Mouse (Mus musculus): ENCODE results near the gene Abca6.
A peak's percentile ranks its signal among the peaks of the same experiment; 100 is the strongest.

Gene Abca6

DNA sequence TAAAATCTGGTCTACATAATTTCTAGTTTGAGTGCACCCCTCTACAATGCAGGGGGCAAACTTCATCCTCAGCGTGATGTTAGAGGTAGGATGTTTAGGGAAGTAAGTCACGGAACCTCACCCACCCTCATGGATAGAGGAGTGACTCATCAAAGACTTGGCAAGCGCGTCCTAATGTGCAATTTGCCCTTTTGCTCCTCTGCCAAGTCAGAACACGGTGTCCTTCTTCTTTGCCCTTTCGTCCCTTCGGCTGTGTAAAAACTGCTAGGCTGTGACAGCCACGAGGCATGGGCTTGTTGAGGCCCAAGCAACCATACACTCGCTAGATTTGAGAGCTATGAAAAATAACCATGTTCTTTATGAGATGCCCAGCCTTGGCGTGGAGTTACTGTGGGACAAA, 6.8 kb downstream of the Abca6 start:
- no peaks in the 10 kb centered on the region for H3K4me1 ChIP-seq (replicated peaks; ENCODE audit: low read depth, low read length)
- H3K4me3 ChIP-seq (replicated peaks; ENCODE audit: low read length), result no peak overlapping the region
- H3K36me3 ChIP-seq (ENCODE audit: insufficient read depth, low read length), result no peaks in the 10 kb centered on the region
- no peak for TF ChIP-seq POU5F1 (IDR thresholded peaks at IDR 0.05; ENCODE audit: borderline replicate concordance, low read length)
- TF ChIP-seq NANOG (IDR thresholded peaks at IDR 0.05; ENCODE audit: borderline replicate concordance, low read length), result no peak
- TF ChIP-seq CTCF (conservative IDR thresholded peaks at IDR 0.05; ENCODE audit: low read length), result no peak
- no peaks in the 10 kb centered on the region for H3K27me3 ChIP-seq (ENCODE audit: insufficient read depth, low read length)
- no peaks in the 10 kb centered on the region for H3K9me3 ChIP-seq (ENCODE audit: low read length)

GRCm38 (mm10) chr11:110237466-110237865, 14.1 kb downstream of the Abca6 start:
- Histone ChIP-seq H3K9me3 (ENCODE audit: low read length) (no peaks in the 10 kb centered on the region), H3K36me3 (ENCODE audit: insufficient read depth, low read length) (no peaks in the 10 kb centered on the region), H3K27me3 (ENCODE audit: insufficient read depth, low read length) (no peaks in the 10 kb centered on the region), H3K4me1 (replicated peaks; ENCODE audit: low read depth, low read length) (no peaks in the 10 kb centered on the region), H3K4me3 (replicated peaks; ENCODE audit: low read length) (no peak overlapping the region)
- TF ChIP-seq CTCF (conservative IDR thresholded peaks at IDR 0.05; ENCODE audit: low read length), result no peak
- TF ChIP-seq NANOG (IDR thresholded peaks at IDR 0.05; ENCODE audit: borderline replicate concordance, low read length), result no peak
- TF ChIP-seq POU5F1 (IDR thresholded peaks at IDR 0.05; ENCODE audit: borderline replicate concordance, low read length), result no peak

- no peaks in the 10 kb centered on the region for H3K9me3 ChIP-seq (ENCODE audit: low read length)
- H3K27me3 ChIP-seq (ENCODE audit: insufficient read depth, low read length), result no peaks in the 10 kb centered on the region
- TF ChIP-seq CTCF (conservative IDR thresholded peaks at IDR 0.05; ENCODE audit: low read length) (no peak), POU5F1 (IDR thresholded peaks at IDR 0.05; ENCODE audit: borderline replicate concordance, low read length) (no peak), NANOG (IDR thresholded peaks at IDR 0.05; ENCODE audit: borderline replicate concordance, low read length) (no peak)
- no peaks in the 10 kb centered on the region for H3K36me3 ChIP-seq (ENCODE audit: insufficient read depth, low read length)
- no peak overlapping the region for H3K4me3 ChIP-seq (replicated peaks; ENCODE audit: low read length)
- no peaks in the 10 kb centered on the region for H3K4me1 ChIP-seq (replicated peaks; ENCODE audit: low read depth, low read length)
Measured at GRCm38 (mm10) chr11:110232975-110233374, 18.6 kb downstream of the Abca6 start.

- H3K4me3 ChIP-seq (replicated peaks; ENCODE audit: low read length), result no peak overlapping the region
- H3K27me3 ChIP-seq (ENCODE audit: insufficient read depth, low read length), result no peaks in the 10 kb centered on the region
- H3K36me3 ChIP-seq (ENCODE audit: insufficient read depth, low read length), result no peaks in the 10 kb centered on the region
- H3K9me3 ChIP-seq (ENCODE audit: low read length), result no peaks in the 10 kb centered on the region
- TF ChIP-seq NANOG (IDR thresholded peaks at IDR 0.05; ENCODE audit: borderline replicate concordance, low read length), result no peak
- no peak for TF ChIP-seq POU5F1 (IDR thresholded peaks at IDR 0.05; ENCODE audit: borderline replicate concordance, low read length)
- no peak for TF ChIP-seq CTCF (conservative IDR thresholded peaks at IDR 0.05; ENCODE audit: low read length)
- no peaks in the 10 kb centered on the region for H3K4me1 ChIP-seq (replicated peaks; ENCODE audit: low read depth, low read length)
Measured at GRCm38 (mm10) chr11:110217118-110217517, 34.5 kb downstream of the Abca6 start.

GRCm38 (mm10) chr11:110203930-110204329, 47.6 kb downstream of the Abca6 start:
- Histone ChIP-seq H3K4me1 (replicated peaks; ENCODE audit: low read depth, low read length) (no peaks in the 10 kb centered on the region), H3K36me3 (ENCODE audit: insufficient read depth, low read length) (no peaks in the 10 kb centered on the region), H3K4me3 (replicated peaks; ENCODE audit: low read length) (no peak overlapping the region), H3K9me3 (ENCODE audit: low read length) (no peaks in the 10 kb centered on the region), H3K27me3 (ENCODE audit: insufficient read depth, low read length) (no peaks in the 10 kb centered on the region)
- no peak for TF ChIP-seq CTCF (conservative IDR thresholded peaks at IDR 0.05; ENCODE audit: low read length)
- TF ChIP-seq NANOG (IDR thresholded peaks at IDR 0.05; ENCODE audit: borderline replicate concordance, low read length), result no peak
- no peak for TF ChIP-seq POU5F1 (IDR thresholded peaks at IDR 0.05; ENCODE audit: borderline replicate concordance, low read length)

- Histone ChIP-seq H3K9me3 (ENCODE audit: low read length) (no peaks in the 10 kb centered on the region), H3K4me3 (replicated peaks; ENCODE audit: low read length) (no peak overlapping the region), H3K36me3 (ENCODE audit: insufficient read depth, low read length) (no peaks in the 10 kb centered on the region), H3K27me3 (ENCODE audit: insufficient read depth, low read length) (no peaks in the 10 kb centered on the region), H3K4me1 (replicated peaks; ENCODE audit: low read depth, low read length) (no peaks in the 10 kb centered on the region)
- TF ChIP-seq CTCF (conservative IDR thresholded peaks at IDR 0.05; ENCODE audit: low read length), result no peak
- TF ChIP-seq NANOG (IDR thresholded peaks at IDR 0.05; ENCODE audit: borderline replicate concordance, low read length), result no peak
- TF ChIP-seq POU5F1 (IDR thresholded peaks at IDR 0.05; ENCODE audit: borderline replicate concordance, low read length), result no peak
Measured at GRCm38 (mm10) chr11:110198882-110199281, 52.7 kb downstream of the Abca6 start.

DNA sequence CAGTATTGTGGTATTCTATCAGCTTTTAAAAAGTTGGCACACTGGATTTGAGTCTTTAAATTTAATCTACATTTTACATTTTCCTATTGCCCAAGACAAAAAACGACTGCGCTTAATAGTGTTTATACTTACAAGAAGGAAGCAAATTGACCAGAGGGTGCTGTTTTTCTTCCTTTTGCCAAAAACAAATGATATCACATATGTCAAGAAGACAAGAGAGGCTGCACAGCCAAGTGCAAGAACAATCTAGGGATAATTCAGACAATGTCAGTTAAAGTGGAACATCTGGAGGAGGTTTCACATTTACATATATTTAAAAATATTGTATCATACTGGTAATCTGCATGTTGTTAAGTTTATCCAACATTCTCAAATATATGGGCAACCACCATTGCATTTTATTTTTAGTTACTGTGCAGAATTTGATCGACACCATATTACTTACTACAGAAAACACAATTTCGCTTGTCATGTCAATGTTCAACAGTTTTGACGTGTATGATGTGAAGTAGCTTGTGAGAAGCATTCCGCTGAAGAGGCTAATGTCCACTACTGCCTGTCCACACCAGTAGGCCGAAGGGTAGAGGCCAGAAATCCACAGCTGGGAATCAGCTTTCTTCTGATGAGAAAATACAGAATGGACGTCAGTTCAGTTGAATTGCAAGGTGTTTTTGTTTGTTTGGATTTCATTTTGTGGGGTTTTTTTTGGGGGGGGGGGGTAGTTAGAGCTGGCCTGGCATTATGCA, 54.8 kb downstream of the Abca6 start:
- TF ChIP-seq CTCF (conservative IDR thresholded peaks at IDR 0.05; ENCODE audit: low read length), result no peak
- TF ChIP-seq NANOG (IDR thresholded peaks at IDR 0.05; ENCODE audit: borderline replicate concordance, low read length), result no peak
- no peak for TF ChIP-seq POU5F1 (IDR thresholded peaks at IDR 0.05; ENCODE audit: borderline replicate concordance, low read length)
- no peaks in the 10 kb centered on the region for H3K9me3 ChIP-seq (ENCODE audit: low read length)

GRCm38 (mm10) chr11:110195310-110195709, 56.3 kb downstream of the Abca6 start:
- no peaks in the 10 kb centered on the region for H3K9me3 ChIP-seq (ENCODE audit: low read length)
- no peak overlapping the region for H3K4me3 ChIP-seq (replicated peaks; ENCODE audit: low read length)
- TF ChIP-seq POU5F1 (IDR thresholded peaks at IDR 0.05; ENCODE audit: borderline replicate concordance, low read length), result no peak
- TF ChIP-seq NANOG (IDR thresholded peaks at IDR 0.05; ENCODE audit: borderline replicate concordance, low read length), result no peak
- no peak for TF ChIP-seq CTCF (conservative IDR thresholded peaks at IDR 0.05; ENCODE audit: low read length)
- H3K4me1 ChIP-seq (replicated peaks; ENCODE audit: low read depth, low read length), result no peaks in the 10 kb centered on the region
- H3K36me3 ChIP-seq (ENCODE audit: insufficient read depth, low read length), result no peaks in the 10 kb centered on the region
- no peaks in the 10 kb centered on the region for H3K27me3 ChIP-seq (ENCODE audit: insufficient read depth, low read length)

More for the DNA sequence above, 54.8 kb downstream of the Abca6 start:
- H3K36me3 ChIP-seq (ENCODE audit: insufficient read depth, low read length), result no peaks in the 10 kb centered on the region
- H3K4me1 ChIP-seq (replicated peaks; ENCODE audit: low read depth, low read length), result no peaks in the 10 kb centered on the region
- H3K27me3 ChIP-seq (ENCODE audit: insufficient read depth, low read length), result no peaks in the 10 kb centered on the region
- H3K4me3 ChIP-seq (replicated peaks; ENCODE audit: low read length), result no peak overlapping the region

- no peaks in the 10 kb centered on the region for H3K9me3 ChIP-seq (ENCODE audit: low read length)
- TF ChIP-seq CTCF (conservative IDR thresholded peaks at IDR 0.05; ENCODE audit: low read length) (no peak), NANOG (IDR thresholded peaks at IDR 0.05; ENCODE audit: borderline replicate concordance, low read length) (no peak), POU5F1 (IDR thresholded peaks at IDR 0.05; ENCODE audit: borderline replicate concordance, low read length) (no peak)
- peak overlapping the region; percentile 48; the same call in 1 of the 2 replicates for H3K4me3 ChIP-seq (replicated peaks; ENCODE audit: low read length)
- H3K27me3 ChIP-seq (ENCODE audit: insufficient read depth, low read length), result no peaks in the 10 kb centered on the region
- no peaks in the 10 kb centered on the region for H3K4me1 ChIP-seq (replicated peaks; ENCODE audit: low read depth, low read length)
- no peaks in the 10 kb centered on the region for H3K36me3 ChIP-seq (ENCODE audit: insufficient read depth, low read length)
Measured at GRCm38 (mm10) chr11:110171212-110171611, 80.4 kb downstream of the Abca6 start.

Measured in E14TG2a.4 (cell line).